Mouse (Mus musculus) lung, postnatal 14 days (tissue): ENCODE measurements around the gene Slc48a1.
A peak's percentile ranks its signal among the peaks of the same experiment; 100 is the strongest.

Experiments
- DNase-seq: peaks from one replicate; pipeline ENCODE4 v3.0.0; 2021

The Slc48a1 gene

DNA sequence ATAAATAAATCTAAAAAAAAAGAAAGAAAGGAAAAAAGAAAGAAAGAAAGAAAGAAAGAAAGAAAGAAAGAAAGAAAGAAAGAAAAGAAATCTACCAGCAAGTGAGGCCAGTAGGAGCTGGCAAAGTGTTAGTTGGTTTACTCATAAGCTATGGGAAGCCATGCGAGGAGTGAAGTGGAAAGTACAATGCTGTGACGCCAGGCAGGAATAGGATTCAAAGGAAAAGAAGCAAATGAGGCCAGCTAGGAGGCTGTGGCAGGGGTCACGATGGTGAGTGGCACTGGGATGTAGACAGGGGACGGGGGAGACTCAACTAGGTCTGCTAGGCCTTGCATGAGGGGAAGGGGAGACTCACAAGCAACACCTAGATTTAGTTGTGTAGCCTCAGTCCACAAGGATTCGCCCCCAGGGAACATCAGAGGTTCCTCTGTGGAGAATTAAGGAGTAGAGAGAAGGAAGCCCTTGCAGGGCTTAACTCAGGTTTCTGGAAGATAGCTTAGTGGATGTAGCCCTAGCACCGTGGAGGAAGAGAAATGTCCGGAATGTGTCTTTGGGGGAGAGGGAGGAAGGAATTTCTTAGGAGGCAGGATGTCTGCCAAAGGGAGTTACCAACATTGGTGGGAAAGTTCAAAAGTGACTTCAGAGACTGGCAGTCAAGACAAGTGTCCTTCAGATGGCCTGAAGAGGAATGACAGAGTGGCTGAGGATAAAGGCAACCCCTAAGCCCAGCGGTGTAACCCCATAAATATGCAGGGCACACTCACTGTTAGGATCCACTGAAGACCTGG is at the start of gene Slc48a1:
Slc48a1 (plus strand) TSS at position 210 of the 788 bp plus-strand sequence.
- DNase-seq: peak; percentile 44

DNA sequence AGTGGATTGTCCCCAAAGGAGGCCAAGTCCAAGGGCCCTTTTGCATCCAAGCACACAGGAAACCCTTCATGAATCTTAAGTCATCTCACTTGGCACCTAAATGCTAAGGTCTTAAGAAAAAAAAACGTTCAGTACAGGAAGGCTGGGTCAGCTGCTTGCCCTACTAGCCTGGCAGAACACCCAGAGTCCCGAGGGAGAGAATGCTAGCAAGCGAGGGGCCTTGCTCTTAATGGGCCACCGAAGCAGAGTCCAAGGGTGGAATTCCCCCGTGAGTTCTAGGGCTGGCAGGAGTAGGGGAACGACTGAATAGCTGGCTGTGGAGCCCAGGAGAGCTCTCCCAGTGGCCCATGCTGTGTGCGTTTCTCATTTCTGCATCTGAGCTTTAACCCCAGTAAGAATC is 49.5 kb upstream of the Slc48a1 start:
- DNase-seq: no peak

DNA sequence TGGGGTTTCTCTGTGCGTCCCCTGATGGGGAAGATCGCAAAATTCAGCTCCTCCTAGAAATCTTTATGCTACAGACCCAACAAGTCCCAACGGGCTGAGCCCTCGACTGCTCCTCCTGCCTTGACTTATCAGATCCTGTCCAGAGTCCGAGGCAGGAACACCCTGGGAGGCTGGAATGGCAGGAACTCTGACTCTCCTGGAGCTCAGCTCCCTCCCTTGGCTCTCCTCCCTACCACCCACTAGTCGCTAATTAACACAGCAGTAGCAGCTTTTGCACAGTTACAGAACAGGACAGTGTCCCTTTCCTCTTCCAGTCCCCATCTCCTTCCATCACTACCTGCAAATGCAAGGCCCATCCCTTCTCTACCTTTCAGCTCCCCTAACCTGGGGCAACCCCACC is 48.0 kb upstream of the Slc48a1 start:
- DNase-seq: no peak

DNA sequence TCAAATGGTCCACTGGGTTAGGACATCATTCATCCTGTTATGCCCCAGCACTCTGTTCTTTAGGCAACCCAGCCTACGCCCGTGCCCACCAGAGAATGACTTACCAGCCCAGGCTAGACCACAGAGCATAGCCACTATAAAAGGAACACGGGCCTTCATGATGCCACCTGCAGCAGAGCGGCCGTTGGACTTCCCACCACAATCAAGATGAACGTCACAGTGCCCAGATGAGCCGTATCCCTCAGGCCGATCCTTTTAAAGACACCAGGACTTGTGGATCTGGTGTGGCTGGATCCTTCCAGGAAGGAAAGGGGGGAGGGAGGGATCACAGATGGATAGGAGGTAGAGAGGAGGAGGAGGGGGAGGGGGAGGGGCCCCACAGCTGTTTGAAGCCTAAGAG is 47.2 kb upstream of the Slc48a1 start, which contains the start of gene Endou:
Endou (minus strand) TSS at position 229 of the 400 bp plus-strand sequence.
- no peak for DNase-seq

DNA sequence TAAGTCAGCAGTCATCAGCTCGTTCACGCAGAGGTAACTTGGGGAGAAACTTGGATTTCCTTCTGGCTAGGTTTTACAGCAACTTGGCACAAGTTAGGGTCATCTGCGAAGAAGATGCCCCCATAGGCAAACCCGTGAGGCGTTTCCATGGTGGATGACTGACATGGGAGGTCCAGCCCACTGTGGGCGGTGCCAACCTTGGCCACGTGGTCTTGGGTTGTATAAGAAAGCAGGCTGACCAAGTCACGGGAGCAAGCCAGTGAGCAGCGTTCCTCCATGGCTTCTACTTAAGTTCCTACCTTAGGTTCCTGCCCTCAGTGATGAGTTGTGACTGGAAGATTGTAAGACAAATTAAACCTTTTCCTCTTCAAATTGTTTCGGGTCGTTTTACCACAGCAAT is 46.3 kb upstream of the Slc48a1 start:
- DNase-seq: no peak

DNA sequence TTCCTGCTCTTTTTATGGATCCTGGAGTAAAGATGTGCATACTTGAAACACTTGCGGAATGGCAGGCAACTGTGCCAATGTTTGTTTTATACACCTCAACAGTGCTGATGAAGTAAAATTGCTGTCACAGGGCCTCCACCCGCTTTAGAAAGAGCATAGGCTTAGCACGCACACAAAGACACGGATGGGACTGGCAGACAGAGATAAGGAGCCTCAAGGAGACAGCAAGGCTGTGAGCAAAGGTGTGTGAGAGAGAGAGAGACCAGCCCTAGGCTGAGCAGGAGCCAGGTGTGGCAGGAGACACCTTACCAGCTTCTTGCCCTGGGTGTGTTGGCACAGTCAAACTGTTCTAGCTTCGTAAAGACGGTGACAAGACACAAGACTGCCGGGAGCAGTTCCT is 39.4 kb upstream of the Slc48a1 start:
- no peak for DNase-seq

DNA sequence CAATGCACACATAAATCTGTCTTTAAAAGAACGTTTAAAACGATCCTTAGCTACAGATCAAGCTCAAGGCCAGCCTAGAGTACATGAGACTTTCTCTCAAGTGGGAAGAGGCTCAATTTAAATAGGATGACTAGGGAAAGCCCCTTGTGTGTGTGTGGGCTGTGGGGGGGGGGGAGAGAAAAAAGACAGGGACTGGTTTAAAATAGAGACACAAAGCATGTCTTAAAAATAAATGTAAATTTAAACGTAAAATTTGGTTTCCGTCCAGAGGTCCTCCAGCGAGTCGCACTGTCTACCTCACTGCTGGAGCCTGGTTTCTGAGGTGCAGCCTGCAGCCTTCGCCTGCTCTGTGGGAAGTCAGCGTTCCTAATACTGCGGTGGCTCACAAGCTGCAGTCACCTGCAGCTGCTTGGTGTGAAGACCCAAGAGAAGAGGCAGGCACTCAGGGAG is 38.0 kb upstream of the Slc48a1 start:
- DNase-seq: no peak

DNA sequence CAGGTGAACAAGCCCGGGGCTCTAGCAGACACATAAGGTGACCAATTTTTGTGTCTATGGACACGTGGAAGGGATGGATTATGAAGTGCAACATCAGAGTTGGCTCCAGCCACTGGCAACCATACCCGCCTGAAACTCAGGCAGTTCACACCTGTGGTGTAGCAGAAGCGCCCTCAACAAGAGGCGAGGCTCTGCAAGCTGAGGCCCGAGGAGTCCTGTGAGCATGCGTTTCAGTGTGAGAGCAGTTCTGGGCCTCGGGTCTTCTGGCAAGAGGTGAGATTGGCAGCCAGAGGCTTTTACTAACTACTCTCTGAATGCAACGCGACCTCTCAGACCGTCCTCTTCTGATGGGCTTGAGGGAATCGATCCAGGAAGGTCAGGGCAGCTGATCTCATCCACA is 36.7 kb upstream of the Slc48a1 start:
- no peak for DNase-seq

DNA sequence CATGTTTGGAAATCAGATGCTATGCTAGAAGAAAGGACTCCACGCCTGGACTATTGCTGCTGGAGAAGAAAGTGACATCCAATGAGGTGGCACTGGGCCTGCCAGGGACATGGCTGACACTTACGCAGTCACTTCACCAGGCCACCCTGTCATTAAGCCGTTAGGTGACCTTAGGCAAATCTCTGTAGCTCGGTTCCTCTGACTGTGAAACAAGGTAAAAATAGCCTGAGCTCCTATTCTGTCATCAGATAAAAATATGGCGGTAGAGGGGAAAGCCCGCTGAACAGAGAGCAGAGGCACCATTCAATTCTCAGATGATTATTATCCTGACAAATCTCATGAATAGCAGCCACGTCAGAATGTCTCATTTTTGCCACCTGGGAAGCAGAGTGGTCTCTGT is 36.2 kb upstream of the Slc48a1 start:
- DNase-seq: no peak

DNA sequence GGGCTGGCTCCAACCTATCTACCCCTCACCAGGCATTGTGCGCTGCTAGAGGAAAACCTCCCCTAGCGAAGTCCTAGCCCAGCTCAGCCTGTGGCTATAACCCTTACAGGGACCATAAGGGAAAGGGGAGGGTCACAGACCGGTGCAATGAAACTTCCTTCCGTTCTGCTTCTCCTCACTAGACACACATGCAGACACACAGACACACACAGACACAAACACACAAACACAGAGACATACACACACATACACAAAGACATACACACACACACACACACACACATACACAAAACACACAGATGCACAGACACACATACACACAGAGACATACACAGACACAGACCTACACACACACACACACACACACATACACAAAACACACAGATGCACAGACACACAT is 35.7 kb upstream of the Slc48a1 start:
- no peak for DNase-seq

DNA sequence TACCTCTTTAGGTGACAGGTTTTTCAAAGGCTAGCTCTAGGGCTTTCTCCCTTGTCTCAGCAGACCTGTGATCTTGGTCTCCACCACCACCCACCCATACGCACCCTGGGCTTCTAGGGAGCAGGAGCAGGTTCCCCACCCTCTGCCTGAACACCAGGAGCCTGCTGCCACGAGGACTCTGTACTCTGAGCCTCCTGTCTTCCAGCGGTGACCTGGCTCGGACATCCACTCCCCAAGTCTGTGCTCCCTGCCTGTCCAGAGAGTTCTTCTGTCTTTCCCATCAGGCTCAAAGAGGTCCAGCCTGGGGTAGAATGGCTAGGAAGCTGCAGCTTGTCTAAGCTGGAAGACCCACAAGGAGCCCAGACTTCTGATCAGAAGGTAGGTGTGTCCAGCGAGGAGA is 35.1 kb upstream of the Slc48a1 start:
- no peak for DNase-seq

DNA sequence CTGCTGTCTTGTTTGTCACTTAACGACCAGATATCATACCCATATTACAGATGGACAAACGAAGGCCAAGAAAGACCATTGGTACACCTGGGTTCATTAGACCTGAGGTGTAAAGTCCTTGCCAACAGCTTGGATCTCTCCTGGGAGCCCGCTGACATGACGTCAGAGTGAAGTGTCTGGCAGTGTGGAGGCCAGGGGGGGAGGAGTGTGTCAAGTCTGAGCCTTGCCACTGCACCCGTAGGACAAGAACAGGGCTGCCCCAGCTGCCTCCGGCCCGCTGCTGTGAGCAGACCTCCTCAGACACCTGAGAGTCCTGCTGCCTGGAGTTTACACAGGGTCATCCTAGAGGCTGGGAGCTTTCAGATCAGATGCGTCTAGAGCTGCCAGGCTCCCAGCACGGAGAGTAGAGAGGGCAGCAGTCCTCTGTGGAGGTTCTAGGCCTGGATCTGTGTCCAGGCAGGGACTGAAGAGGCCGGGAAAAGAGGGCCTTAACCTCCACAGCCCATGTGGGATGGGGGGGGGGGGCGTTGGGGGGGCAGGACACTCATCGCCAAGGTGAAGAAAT is 34.3 kb upstream of the Slc48a1 start:
- DNase-seq: no peak

DNA sequence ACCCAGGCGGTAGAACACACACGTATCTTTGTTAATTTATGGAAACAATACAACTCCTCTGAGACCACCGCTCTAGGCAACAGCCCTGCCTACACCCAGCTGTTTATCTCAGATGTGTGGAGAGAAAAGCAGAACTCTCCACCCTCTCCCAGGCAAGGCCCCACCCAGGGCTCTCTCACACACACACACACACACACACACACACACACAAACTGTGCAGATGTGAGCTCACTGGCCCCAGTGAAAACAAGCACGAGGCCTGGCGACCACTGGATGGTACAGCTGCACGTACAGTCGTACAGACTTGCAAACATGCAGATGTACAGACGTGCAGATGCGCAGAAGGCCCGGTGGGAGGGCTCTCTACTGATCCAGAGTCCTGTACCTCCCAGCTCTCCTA is 33.4 kb upstream of the Slc48a1 start:
- DNase-seq: no peak

DNA sequence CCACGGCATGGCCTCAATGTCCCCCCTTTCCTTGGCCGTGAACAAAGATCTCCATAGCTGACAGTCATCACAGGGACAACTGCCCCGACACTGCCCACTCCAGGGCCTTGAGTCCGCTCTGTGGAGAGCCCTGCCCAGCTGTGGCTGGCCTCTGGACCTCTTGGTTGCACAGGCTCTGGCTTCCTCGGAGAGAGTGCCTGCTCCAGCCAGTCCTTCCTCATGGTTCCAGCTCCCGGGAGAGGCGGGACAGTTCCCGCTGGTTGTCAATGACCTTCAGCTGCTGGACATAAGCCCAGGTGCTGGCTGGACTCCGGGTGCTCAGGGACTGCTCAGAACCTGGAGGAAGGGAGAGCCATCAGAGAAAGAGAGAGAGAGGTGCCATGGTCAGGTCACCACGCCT is 33.0 kb upstream of the Slc48a1 start:
- DNase-seq: peak; percentile 34

DNA sequence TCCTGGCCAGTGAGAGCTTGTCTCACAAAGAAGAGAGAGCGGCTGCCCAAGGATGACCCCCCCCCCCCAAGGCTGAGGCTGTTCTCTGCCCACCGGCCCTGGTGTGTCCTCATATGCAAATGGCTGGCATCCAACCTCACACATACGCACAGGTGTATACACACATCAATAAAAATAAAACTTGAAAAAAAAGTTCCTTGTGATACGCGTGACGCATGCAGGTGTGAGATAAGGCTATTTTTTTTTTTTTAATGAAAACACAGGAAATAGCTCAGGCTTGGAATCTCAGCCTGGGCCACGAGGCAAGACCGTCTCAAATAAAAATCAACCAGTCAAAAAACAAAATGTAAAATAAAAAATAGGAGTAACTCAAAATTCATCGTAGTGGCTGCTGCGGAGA is 32.0 kb upstream of the Slc48a1 start:
- no peak for DNase-seq

DNA sequence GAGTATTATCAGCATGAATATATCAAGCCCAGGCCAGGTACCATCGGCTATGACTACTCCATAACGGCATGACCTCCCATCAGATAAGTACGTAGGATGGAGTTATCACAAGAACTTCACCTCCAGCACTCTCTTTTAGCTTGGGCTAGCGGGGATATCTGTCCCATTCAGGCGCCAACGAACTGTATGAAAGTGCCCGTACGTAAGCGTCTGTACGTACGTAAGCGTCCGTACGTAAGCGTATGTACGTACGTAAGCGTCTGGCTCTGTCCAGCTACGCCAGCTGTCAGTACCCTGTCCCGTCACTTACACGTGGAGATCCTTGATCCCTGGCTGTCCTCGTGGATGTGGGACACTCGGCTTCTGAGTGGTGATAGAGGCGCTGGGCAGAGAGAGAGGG is 31.6 kb upstream of the Slc48a1 start:
- DNase-seq: no peak

DNA sequence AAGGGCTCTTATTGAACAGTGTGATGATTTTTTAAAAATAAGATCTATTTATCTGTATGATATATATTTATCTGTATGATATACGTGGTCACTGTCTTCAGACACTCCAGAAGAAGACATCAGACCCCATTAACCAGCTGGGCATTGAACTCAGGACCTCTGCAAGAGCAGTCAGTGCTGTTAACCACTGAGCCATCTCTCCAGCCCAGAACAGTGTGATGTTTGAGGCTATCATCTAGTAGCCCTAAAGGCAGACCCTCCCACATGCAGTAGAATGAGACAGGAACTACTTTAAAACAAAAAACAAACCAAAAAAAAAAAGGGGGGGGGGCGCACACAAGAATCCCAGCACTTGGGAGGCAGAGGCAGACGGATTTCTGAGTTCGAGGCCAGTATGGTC is 30.8 kb upstream of the Slc48a1 start:
- DNase-seq: no peak

DNA sequence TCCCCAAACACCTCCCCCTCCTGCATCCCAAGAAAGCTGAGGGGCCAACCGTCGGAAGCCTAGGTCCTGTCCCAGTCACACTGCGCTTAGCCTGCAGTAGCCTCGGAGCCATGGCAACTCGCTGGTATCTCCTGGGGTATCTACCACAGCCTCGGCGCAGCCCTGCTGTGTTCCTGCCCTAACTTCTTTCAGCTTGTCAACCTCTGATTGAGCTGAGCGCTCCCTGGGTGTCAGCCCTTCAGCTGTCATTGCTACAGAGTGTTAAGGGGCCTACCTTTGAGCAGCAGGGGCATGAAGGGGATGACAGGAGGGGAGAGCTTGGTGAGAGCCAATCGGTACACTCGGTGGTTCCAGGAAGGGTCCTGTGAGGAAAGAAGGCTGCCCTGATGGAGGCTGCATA is 30.0 kb upstream of the Slc48a1 start:
- no peak for DNase-seq

DNA sequence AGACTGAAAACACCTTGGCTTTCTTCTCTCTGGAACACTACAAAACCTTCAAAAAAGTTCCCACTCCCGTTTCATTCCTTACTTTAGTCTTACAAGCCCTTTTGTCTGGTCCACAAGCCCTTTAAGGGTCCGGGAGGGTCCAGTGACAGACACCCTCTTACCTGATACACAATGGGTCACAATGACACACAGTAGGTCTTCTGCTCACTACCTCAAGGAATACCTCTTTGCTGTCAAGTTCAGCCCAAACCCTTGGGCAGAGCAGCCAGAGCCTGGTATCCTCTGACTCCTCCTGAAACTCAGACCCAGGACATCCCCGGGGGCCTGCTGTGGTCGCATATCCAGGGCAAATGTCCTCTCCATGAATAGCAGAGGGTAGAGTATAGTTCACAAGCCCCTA is 29.4 kb upstream of the Slc48a1 start:
- DNase-seq: no peak

DNA sequence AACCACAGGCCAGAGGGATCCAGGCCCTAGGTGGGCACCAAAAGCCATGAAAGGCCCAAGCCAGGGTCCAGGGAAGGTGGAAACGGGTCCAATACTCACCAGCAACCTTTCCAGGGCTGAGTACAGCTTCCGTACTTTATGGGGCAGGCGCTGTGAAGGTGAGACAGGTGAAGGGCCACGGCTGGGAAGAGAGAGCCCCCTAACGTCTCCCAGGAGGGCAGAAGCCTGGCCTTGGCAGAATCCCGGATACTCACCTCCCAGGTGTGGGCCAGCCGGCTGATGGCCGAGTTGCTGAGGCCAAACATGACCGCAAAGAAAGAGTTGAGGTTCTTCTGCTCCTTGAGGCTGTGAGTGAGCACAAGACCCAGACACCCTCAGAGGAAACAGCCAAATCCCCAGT is 28.9 kb upstream of the Slc48a1 start:
- no peak for DNase-seq

DNA sequence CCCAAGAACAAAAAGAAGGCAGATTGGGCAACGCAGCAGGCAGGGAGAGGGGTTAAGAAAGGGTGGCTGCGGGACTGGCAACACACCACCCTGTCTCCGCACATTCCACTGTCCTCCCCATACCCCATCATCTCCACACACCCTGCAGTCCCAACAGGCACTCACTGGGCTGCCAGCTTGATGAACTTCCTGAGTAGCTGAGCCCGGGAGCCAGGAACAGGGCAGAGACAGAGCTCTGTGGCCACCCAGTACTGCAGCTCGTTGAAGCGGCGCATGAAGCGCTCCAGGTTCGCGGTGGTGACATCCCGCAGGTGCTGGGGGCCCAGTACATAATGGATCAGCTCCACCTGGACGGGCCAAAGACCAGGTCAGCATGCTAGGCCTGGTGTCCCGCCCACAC is 28.5 kb upstream of the Slc48a1 start:
- no peak for DNase-seq

DNA sequence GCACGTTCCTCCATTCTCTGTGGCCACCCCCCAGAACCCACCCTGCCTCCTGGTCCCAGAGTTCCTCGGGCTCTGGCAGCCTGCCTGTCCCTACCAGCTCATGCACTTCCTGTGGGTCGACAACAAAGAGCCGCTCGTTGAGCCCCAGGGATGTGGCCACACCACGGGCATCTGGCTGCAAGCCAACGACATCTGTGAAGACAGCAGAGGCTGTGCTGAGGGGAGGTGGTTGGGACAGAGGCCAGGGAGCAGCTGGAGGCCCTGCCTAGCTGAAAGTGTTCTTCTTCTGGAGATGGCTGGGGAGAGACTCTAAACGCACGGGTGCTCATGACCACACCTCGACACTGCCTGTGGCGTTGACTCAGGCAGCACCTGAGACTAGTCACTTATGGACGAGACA is 27.6 kb upstream of the Slc48a1 start:
- DNase-seq: peak; percentile 92

DNA sequence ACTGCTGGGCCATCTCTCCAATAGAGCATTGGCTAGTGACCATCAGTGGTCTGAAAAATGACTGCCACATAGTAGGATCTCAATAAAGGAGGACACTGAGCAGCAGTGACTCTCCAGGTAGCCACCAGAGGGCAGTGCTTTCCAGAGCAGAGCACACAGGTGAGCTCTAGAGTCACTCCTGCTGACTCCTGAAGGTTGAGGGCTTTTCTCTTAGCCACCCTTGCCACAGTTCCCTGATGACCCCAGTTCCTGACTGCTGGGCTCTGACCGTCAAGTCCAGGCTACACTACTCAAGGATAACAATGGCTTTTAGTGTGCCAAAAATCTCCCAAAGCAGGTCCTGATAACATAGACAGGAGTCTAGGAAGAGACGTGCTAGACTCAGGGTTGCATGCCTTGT is 26.6 kb upstream of the Slc48a1 start:
- peak; percentile 41 for DNase-seq

DNA sequence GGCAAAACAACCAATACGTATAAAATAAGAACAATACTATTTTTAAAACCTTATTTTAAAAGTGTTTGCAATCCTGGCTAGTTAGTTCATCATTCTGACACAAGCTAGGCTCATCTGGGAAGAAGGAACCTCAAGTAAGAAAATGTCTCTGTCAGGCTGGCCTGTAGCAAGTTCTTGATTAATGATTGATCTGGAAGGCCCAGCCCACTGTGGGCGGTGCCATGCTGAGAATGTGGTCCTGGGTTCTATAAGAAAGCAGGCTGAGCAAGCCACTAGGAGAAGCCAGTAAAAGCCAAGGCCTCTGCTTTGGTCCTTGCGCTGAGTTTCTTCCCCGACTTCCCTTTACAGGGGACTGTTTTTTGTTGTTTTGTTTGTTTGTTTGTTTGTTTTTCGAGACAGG is 25.8 kb upstream of the Slc48a1 start:
- DNase-seq: no peak

DNA sequence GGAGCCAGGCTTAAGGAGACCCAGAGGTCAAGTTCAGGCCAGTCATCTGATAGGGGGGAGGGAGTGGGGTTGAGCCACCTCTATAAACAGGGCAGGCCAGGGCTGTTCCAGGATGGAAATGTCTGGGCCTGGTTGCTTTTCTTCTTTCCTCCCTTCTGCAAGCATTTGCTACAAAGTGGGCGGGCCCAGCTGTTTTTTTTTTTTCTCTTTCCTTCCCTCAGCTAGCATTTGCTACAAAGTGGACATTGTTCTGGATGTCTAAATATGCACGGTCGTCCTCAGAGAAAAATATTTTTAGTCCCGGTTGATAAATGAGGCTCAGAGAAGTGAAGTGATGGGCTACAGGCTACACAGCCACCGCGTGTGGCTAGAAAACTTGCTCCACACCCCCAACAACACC is 23.8 kb upstream of the Slc48a1 start:
- DNase-seq: no peak
